Mouse (Mus musculus): ENCODE results near the gene Cacna2d3.

DNA sequence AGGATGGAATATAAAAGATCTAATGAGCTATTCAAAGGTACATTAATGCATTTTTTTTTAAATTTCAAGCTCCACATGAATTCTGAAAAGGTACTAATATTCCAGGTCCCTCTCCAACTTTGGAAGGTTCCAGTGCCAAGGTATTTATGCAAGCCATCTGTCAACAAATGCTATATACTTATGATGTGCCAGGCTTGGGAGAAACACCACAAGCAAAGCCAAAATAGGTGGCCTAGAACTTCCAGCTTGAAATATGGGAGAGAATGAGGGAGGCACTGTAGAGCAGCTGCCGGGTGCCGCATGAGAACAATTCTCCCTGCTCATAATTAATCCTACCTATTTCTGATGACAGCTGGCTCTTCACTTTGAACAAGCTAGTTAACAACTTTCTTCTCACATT is 860.5 kb downstream of the Cacna2d3 start:
- no peak for TF ChIP-seq CTCF (conservative IDR thresholded peaks at IDR 0.05; ENCODE audit: low read length)
- TF ChIP-seq NANOG (IDR thresholded peaks at IDR 0.05; ENCODE audit: borderline replicate concordance, low read length), result no peak

Measured in E14TG2a.4 (cell line).